Mouse (Mus musculus) midbrain, embryonic 11.5 days (tissue): Measurements from ENCODE around the gene Cbarp. TPM values are rescaled to one million over a fixed set of nuclear protein-coding genes. Genes with fewer than 3 reads are reported as not detected.

ENCODE experiments used
- ATAC-seq: fragments of 200-750 bp; cut with Nextera tagmentation; 2 replicates; pipeline ENCODE4 v1.8.0; 2017; ENCODE audit warnings: moderate TSS enrichment, moderate library complexity; ENCODE audit not compliant: low FRiP score
- DNase-seq: peaks from one replicate; pipeline ENCODE4 v3.0.0; 2015; ENCODE audit warnings: low spot score; ENCODE audit errors: missing footprints
- H3K27ac ChIP-seq: fragments of 300-500 bp; sonication (generic); 2 replicates; pipeline ENCODE4 v1.5.1; 2014; ENCODE audit warnings: low read depth, low read length
- H3K27me3 ChIP-seq: fragments of 300-500 bp; sonication (generic); 2 replicates; pipeline ENCODE4 v1.6.1; 2014; ENCODE audit warnings: mild to moderate bottlenecking, low read length, moderate library complexity, mixed read lengths; ENCODE audit not compliant: control insufficient read depth, insufficient read depth
- H3K36me3 ChIP-seq: fragments of 300-500 bp; sonication (generic); 2 replicates; pipeline ENCODE4 v1.6.1; 2014; ENCODE audit warnings: mild to moderate bottlenecking, low read length, moderate library complexity, mixed read lengths; ENCODE audit not compliant: control insufficient read depth, insufficient read depth
- H3K4me1 ChIP-seq: fragments of 300-500 bp; sonication (generic); 2 replicates; pipeline ENCODE4 v1.6.1; 2014; ENCODE audit warnings: low read length; ENCODE audit not compliant: control insufficient read depth, insufficient read depth
- H3K4me2 ChIP-seq: fragments of 300-500 bp; sonication (generic); 2 replicates; pipeline ENCODE4 v1.6.1; 2014; ENCODE audit warnings: mild to moderate bottlenecking, moderate library complexity
- H3K4me3 ChIP-seq: fragments of 300-500 bp; sonication (generic); 2 replicates; pipeline ENCODE4 v1.5.1; 2014; ENCODE audit warnings: low read depth, low read length
- H3K9ac ChIP-seq: fragments of 300-500 bp; sonication (generic); 2 replicates; pipeline ENCODE4 v1.6.1; 2014; ENCODE audit warnings: low read length
- H3K9me3 ChIP-seq: fragments of 300-500 bp; sonication (generic); 2 replicates; pipeline ENCODE4 v1.6.1; 2016; ENCODE audit warnings: low read length; ENCODE audit not compliant: control insufficient read depth
- WGBS: fragments of 180-500 bp; shearing (Covaris S2); extraction: QIAGEN DNeasy Blood & Tissue Kit; methylation state at CpG from one replicate; pipeline ENCODE4 v1.1.7; 2014; 5-methylcytosine and 5-hydroxymethylcytosine counted together
- polyA plus RNA-seq: library from polyadenylated mRNA; unstranded; fragments of >200 nt; fragmentation: Nextera tagmentation; extraction: Ambion mirVana; gene quantifications from 2 replicates; pipeline ENCODE4 v1.2.1, GENCODE M21; 2014

Cbarp gene
- polyA plus RNA-seq, 1 experiment from 2014 or later: 11.8 TPM

DNA sequence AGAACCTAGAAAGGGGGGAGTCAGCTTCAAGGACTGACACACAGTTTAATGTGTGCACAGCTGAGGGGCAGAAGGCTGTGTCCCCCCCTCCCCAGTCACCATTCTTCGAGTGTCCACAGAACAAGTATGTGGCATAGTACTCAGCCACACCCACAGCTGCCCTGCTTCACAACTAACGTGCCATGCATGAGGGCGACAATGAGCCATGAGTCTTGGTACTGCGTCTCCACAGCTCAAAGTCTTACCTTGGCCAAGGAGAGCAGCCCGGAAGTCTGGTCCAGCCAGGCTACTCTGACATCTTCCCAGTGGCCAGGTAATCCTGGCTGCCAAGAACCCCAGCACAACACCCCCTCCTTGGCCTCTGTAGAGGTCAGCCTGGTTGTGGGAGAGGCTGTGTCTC lies 47.9 kb downstream of the Cbarp start:
- no peak for DNase-seq
- H3K36me3 ChIP-seq: no peaks in the 10 kb centered on the region
- ATAC-seq: no peak
- WGBS: 89% methylated on average over 5 of the region's 5 CpGs
- H3K27ac ChIP-seq: no peak overlapping the region
- H3K4me1 ChIP-seq: peaks cover 3% of the 10 kb centered on the region; the same call in 1 of the 2 replicates
- H3K9ac ChIP-seq: no peak overlapping the region
- no peak overlapping the region for H3K4me3 ChIP-seq
- H3K4me2 ChIP-seq: no peak overlapping the region
- H3K27me3 ChIP-seq: no peaks in the 10 kb centered on the region
- no peaks in the 10 kb centered on the region for H3K9me3 ChIP-seq

DNA sequence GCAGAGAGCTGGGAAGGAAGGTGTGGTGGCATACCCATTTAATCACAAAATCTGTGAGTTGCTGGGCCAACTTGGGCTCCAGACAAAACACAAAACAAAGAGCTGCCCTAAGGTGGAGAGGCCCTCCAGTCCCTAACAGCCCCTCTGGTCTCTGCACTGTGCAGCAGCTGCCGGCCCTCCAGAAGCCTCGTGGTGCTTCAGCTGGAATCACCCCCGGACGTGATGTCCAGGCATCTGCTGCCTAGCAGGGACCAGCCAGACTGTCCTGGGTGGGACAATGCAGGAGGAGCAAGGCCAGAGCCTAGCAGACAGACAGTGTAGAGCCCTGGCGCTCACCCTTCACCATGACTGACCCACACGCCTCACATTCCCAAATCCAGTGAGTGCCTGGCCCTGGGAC lies 49.1 kb downstream of the Cbarp start:
- Histone ChIP-seq H3K27ac (no peak overlapping the region), H3K9me3 (no peaks in the 10 kb centered on the region), H3K4me2 (no peak overlapping the region), H3K4me1 (no peaks in the 10 kb centered on the region; the same call in 1 of the 2 replicates), H3K27me3 (no peaks in the 10 kb centered on the region), H3K36me3 (no peaks in the 10 kb centered on the region), H3K4me3 (no peak overlapping the region), H3K9ac (no peak overlapping the region)
- no peak for DNase-seq
- 100% methylated on average over 6 of the region's 6 CpGs for WGBS
- no peak for ATAC-seq

DNA sequence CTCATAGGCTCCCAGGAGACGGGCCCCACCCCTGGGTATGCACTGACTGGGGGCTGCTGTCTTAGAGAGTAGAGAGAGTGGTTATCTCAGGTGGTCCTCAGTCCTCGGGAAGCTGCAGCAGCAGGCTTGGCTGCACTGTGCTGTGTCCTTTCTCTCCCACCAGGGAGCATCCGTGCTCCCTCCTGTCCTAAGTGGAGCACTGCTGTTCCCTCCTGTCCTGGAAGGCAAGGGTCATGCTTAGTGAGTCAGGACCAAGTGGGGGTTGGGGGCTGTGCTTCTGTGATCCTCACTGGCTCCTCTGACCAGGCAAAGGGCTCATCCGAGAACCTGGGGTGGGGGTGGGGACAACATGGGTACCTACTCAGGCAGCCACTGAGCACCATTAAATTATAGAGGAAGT lies 51.5 kb downstream of the Cbarp start:
- H3K4me2 ChIP-seq: no peak overlapping the region
- no peaks in the 10 kb centered on the region for H3K9me3 ChIP-seq
- H3K36me3 ChIP-seq: no peaks in the 10 kb centered on the region
- H3K27me3 ChIP-seq: no peaks in the 10 kb centered on the region
- ATAC-seq (no peak), DNase-seq (no peak)
- 60% methylated on average over 4 of the region's 4 CpGs for WGBS
- no peak overlapping the region for H3K27ac ChIP-seq
- no peaks in the 10 kb centered on the region; the same call in 1 of the 2 replicates for H3K4me1 ChIP-seq
- no peak overlapping the region for H3K9ac ChIP-seq
- H3K4me3 ChIP-seq: no peak overlapping the region

DNA sequence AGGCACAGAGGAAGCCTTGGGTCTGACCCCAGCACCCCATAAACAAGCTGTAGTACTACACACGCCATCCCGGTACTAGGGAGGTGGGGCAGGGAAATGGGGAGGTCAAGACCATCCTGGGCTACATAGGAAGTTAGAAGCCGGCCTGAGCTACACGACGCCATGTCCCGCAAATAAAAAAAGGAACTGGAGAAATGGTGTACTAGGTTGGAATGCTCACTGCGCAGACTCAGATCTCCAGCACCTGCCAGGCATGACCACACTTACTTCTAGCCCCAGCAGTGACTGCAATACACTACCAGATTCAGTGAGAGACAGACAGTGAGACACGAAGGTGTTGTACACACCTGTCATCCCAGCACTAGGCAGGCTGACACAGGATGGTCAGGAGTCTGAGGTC lies 53.2 kb downstream of the Cbarp start:
- no peak overlapping the region for H3K27ac ChIP-seq
- DNase-seq: no peak
- H3K27me3 ChIP-seq: no peaks in the 10 kb centered on the region
- H3K4me2 ChIP-seq: no peak overlapping the region
- H3K9ac ChIP-seq: no peak overlapping the region
- 90% methylated on average over 8 of the region's 8 CpGs for WGBS
- no peaks in the 10 kb centered on the region; the same call in 1 of the 2 replicates for H3K4me1 ChIP-seq
- no peaks in the 10 kb centered on the region for H3K9me3 ChIP-seq
- H3K36me3 ChIP-seq: 0 out of 2 replicates have a peak, but pooled peaks cover 2% of the 10 kb centered on the region
- no peak for ATAC-seq
- no peak overlapping the region for H3K4me3 ChIP-seq

DNA sequence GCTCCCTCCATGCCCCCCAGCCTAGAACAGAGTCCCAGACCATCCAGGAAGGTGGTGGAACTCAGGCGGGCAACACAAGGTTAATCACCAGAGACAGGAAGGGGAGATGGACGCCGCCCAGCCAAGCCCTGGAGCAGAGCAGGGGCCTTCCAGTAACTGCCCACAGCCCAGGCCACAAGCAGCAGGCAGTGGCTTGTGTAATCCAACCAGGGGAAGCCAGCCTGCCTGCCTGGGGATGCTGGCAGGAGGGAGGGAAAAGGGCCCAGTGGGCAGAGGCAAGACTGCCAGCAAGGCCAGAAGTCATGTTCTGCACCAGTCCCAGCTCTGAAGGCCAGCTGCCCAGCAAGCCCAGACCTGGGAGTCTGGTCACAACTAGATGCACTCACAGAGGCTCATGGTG lies 53.8 kb downstream of the Cbarp start:
- Histone ChIP-seq H3K36me3 (0 out of 2 replicates have a peak, but pooled peaks cover 2% of the 10 kb centered on the region), H3K9me3 (no peaks in the 10 kb centered on the region), H3K27ac (no peak overlapping the region), H3K27me3 (no peaks in the 10 kb centered on the region), H3K4me2 (no peak overlapping the region), H3K4me3 (no peak overlapping the region), H3K4me1 (no peaks in the 10 kb centered on the region; the same call in 1 of the 2 replicates), H3K9ac (no peak overlapping the region)
- no peak for ATAC-seq
- no peak for DNase-seq
- WGBS: 94% methylated on average over 3 of the region's 3 CpGs

- DNase-seq: no peak
- Histone ChIP-seq H3K4me1 (no peaks in the 10 kb centered on the region; the same call in 1 of the 2 replicates), H3K4me2 (no peak overlapping the region), H3K4me3 (no peak overlapping the region), H3K27me3 (no peaks in the 10 kb centered on the region), H3K36me3 (0 out of 2 replicates have a peak, but pooled peaks cover 5% of the 10 kb centered on the region), H3K9me3 (no peaks in the 10 kb centered on the region), H3K9ac (no peak overlapping the region), H3K27ac (no peak overlapping the region)
- no peak for ATAC-seq
- 88% methylated on average over 9 of the region's 9 CpGs for WGBS
Measured at GRCm38 (mm10) chr10:80084817-80085487, 55.7 kb downstream of the Cbarp start.

- ATAC-seq (no peak), DNase-seq (no peak)
- H3K36me3 ChIP-seq: 0 out of 2 replicates have a peak, but pooled peaks cover 5% of the 10 kb centered on the region
- 74% methylated on average over 3 of the region's 3 CpGs for WGBS
- H3K27ac ChIP-seq: no peak overlapping the region
- no peaks in the 10 kb centered on the region for H3K4me1 ChIP-seq
- no peak overlapping the region for H3K4me2 ChIP-seq
- H3K9ac ChIP-seq: no peak overlapping the region
- H3K9me3 ChIP-seq: no peaks in the 10 kb centered on the region
- no peaks in the 10 kb centered on the region for H3K27me3 ChIP-seq
- H3K4me3 ChIP-seq: no peak overlapping the region
Measured at GRCm38 (mm10) chr10:80081075-80081474, 59.6 kb downstream of the Cbarp start.

Other genes with a start within 250 kb of the Cbarp start
- gene Cfd, start 250.0 kb downstream of the Cbarp start, polyA plus RNA-seq: not detected in 2 replicates
- 39.7 and 45.7 TPM in 2 replicates for gene Med16, start 231.9 kb downstream of the Cbarp start, polyA plus RNA-seq
- 20.6 and 25.6 TPM in 2 replicates for gene Gm26602, start 230.0 kb downstream of the Cbarp start, polyA plus RNA-seq
- 0.34 and 0.61 TPM in 2 replicates for gene Kiss1r, start 223.9 kb downstream of the Cbarp start, polyA plus RNA-seq
- 127 and 135 TPM in 2 replicates for gene R3hdm4, start 219.6 kb downstream of the Cbarp start, polyA plus RNA-seq
- gene Arid3a, start 213.8 kb downstream of the Cbarp start, polyA plus RNA-seq: 4.2 and 6.2 TPM in 2 replicates
- gene Wdr18, start 180.7 kb downstream of the Cbarp start, polyA plus RNA-seq: 92.7 and 98.4 TPM in 2 replicates
- 0.22 and 0.38 TPM in 2 replicates for gene Grin3b, start 170.1 kb downstream of the Cbarp start, polyA plus RNA-seq
- gene Tmem259, start 156.5 kb downstream of the Cbarp start, polyA plus RNA-seq: 11.9 and 13.5 TPM in 2 replicates
- 158 and 160 TPM in 2 replicates for gene Cnn2, start 152.3 kb downstream of the Cbarp start, polyA plus RNA-seq
- gene Abca7, start 144.3 kb downstream of the Cbarp start, polyA plus RNA-seq: 2.8 and 2.9 TPM in 2 replicates
- gene Arhgap45, start 124.2 kb downstream of the Cbarp start, polyA plus RNA-seq: 3.6 and 3.8 TPM in 2 replicates
- 200 and 225 TPM in 2 replicates for gene Polr2e, start 101.0 kb downstream of the Cbarp start, polyA plus RNA-seq
- gene Gpx4, start 93.7 kb downstream of the Cbarp start, polyA plus RNA-seq: 581 and 594 TPM in 2 replicates
- gene Sbno2, start 35.3 kb downstream of the Cbarp start, polyA plus RNA-seq: 7.0 and 7.3 TPM in 2 replicates
- 18.5 and 23.1 TPM in 2 replicates for gene Stk11, start 25.0 kb downstream of the Cbarp start, polyA plus RNA-seq
- gene Atp5d, start 2.2 kb downstream of the Cbarp start, polyA plus RNA-seq: 329 and 355 TPM in 2 replicates
- 66.0 and 71.3 TPM in 2 replicates for gene Midn, start 7.4 kb upstream of the Cbarp start, polyA plus RNA-seq
- gene Cirbp, start 25.1 kb upstream of the Cbarp start, polyA plus RNA-seq: 81.5 and 87.1 TPM in 2 replicates
- gene 1600002K03Rik, start 32.1 kb upstream of the Cbarp start, polyA plus RNA-seq: 8.0 and 8.7 TPM in 2 replicates
- 78.1 and 91.7 TPM in 2 replicates for gene Efna2, start 38.6 kb upstream of the Cbarp start, polyA plus RNA-seq
- 134 and 142 TPM in 2 replicates for gene Mum1, start 85.6 kb upstream of the Cbarp start, polyA plus RNA-seq
- 209 and 229 TPM in 2 replicates for gene Ndufs7, start 108.3 kb upstream of the Cbarp start, polyA plus RNA-seq
- gene Gamt, start 120.2 kb upstream of the Cbarp start, polyA plus RNA-seq: 24.6 and 28.9 TPM in 2 replicates
- 37.8 and 42.6 TPM in 2 replicates for gene Dazap1, start 120.7 kb upstream of the Cbarp start, polyA plus RNA-seq
- gene Rps15, start 151.6 kb upstream of the Cbarp start, polyA plus RNA-seq: 752 and 845 TPM in 2 replicates
- gene Apc2, start 155.1 kb upstream of the Cbarp start, polyA plus RNA-seq: 63.4 and 66.5 TPM in 2 replicates
- 36.2 and 40.8 TPM in 2 replicates for gene 2310011J03Rik, start 179.7 kb upstream of the Cbarp start, polyA plus RNA-seq
- 1.5 and 1.8 TPM in 2 replicates for gene Pcsk4, start 188.7 kb upstream of the Cbarp start, polyA plus RNA-seq
- 4.0 and 4.5 TPM in 2 replicates for gene Reep6, start 189.1 kb upstream of the Cbarp start, polyA plus RNA-seq
- gene Adamtsl5, start 207.6 kb upstream of the Cbarp start, polyA plus RNA-seq: 0.11 and 0.31 TPM in 2 replicates
- gene Plk5, start 215.6 kb upstream of the Cbarp start, polyA plus RNA-seq: 0.05 and 0.22 TPM in 2 replicates
- 11.8 and 12.4 TPM in 2 replicates for gene Mex3d, start 246.8 kb upstream of the Cbarp start, polyA plus RNA-seq